ENCODE assay signal across 12 mouse cellular contexts in the genomic region with DNA sequence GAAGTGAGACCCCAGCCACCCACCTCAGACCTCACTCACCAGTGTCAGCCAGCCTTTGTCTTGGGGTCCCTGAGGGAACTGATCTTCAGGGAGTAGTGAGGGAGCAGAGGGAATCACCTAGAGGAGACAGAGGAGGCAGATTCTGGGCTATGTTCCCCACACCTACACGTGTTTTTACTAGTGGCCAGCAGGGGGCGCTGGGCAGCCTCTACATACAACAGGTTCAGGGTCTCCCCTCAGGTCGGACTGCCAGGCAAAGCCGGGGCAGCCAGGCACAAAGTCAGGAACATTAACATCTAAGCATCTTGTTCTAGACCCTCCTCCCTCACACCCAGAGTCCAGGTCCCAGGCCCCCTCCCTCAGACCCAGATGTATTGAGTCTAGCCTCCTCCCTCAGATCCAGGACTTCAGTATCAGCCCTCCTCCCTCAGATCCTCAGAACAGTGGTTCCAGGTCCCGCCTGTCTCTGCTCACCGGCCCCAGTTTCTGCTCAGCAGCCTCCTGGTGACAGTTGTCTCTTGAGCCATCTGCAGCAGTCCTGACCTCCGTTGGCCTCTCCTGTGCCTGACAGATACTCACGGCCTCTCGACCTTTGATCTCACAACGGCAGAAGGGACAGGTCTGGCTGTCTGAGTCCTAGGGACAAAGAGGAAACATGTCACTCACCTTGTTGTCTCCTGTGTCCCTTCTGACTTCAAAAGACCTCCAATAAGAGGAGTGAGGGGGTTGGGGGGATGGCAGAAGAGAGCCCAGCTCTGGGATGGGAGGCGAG. TPM values are rescaled to one million over a fixed set of nuclear protein-coding genes. Genes with fewer than 3 reads are reported as not detected.
DNase-seq lines count a peak whose midpoint lies in the region; ATAC-seq lines count a peak whose summit lies in the region.
"Had no signal": no experiment of that assay in that cellular context is flagged by ENCODE, and none has a peak within 500 bp of the region (broad histone marks: within the 10 kb centered on the region; RNA-seq: fewer than 3 reads in every experiment).

No protein-coding gene starts in this region.

- WGBS in midbrain, embryonic 11.5 days, result 36% methylated on average over 11 of the region's 11 CpGs
- WGBS in midbrain, embryonic 14.5 days, result 41% methylated on average over 11 of the region's 11 CpGs
- 23% methylated on average over 11 of the region's 11 CpGs for WGBS in liver, embryonic 11.5 days

- no peaks in the 10 kb centered on the region; the same call in 1 of the 2 replicates for H3K9me3 ChIP-seq in midbrain, embryonic 11.5 days (ENCODE audit: control insufficient read depth, low read length)
- H3K9me3 ChIP-seq in midbrain, embryonic 14.5 days (ENCODE audit: control insufficient read depth, low read length), result no peaks in the 10 kb centered on the region
- H3K9me3 ChIP-seq in liver, embryonic 11.5 days (ENCODE audit: control insufficient read depth, low read length), result no peaks in the 10 kb centered on the region
- H3K9me3 ChIP-seq: heart, embryonic 10.5 days; midbrain, embryonic 13.5 days had no signal

- no peak overlapping the region for H3K27ac ChIP-seq in midbrain, embryonic 11.5 days (ENCODE audit: low read depth, low read length)
- no peak overlapping the region for H3K27ac ChIP-seq in midbrain, embryonic 14.5 days (replicated peaks; ENCODE audit: low read depth, low read length)
- 0 out of 2 replicates have a peak overlapping the region, but pooled peaks have one; percentile 39 for H3K27ac ChIP-seq in liver, embryonic 11.5 days (ENCODE audit: low read depth, low read length)
- H3K27ac ChIP-seq: heart, embryonic 10.5 days; midbrain, embryonic 13.5 days had no signal

- peaks cover 2% of the 10 kb centered on the region for H3K4me1 ChIP-seq in midbrain, embryonic 11.5 days (ENCODE audit: control insufficient read depth, insufficient read depth, low read length)
- H3K4me1 ChIP-seq in midbrain, embryonic 14.5 days (ENCODE audit: control insufficient read depth, insufficient read depth, low read length), result no peaks in the 10 kb centered on the region
- H3K4me1 ChIP-seq in liver, embryonic 11.5 days (replicated peaks; ENCODE audit: control insufficient read depth, insufficient read depth, low read length), result peaks cover 4% of the 10 kb centered on the region; the same call in 1 of the 2 replicates

- no peak overlapping the region for H3K4me2 ChIP-seq in midbrain, embryonic 11.5 days
- H3K4me2 ChIP-seq in midbrain, embryonic 14.5 days (ENCODE audit: low read length), result no peak overlapping the region
- no peak overlapping the region for H3K4me2 ChIP-seq in liver, embryonic 11.5 days
- H3K4me2 ChIP-seq: midbrain, embryonic 13.5 days had no signal

- no peak overlapping the region for H3K4me3 ChIP-seq in midbrain, embryonic 11.5 days (ENCODE audit: low read depth, low read length)
- H3K4me3 ChIP-seq in midbrain, embryonic 14.5 days (replicated peaks; ENCODE audit: low read depth, low read length), result no peak overlapping the region
- no peak overlapping the region for H3K4me3 ChIP-seq in liver, embryonic 11.5 days (ENCODE audit: low read depth, low read length)
- H3K4me3 ChIP-seq: heart, embryonic 10.5 days; midbrain, embryonic 13.5 days had no signal

- H3K36me3 ChIP-seq in midbrain, embryonic 11.5 days (ENCODE audit: control insufficient read depth, insufficient read depth, low read length), result no peaks in the 10 kb centered on the region
- no peaks in the 10 kb centered on the region for H3K36me3 ChIP-seq in midbrain, embryonic 14.5 days (ENCODE audit: control insufficient read depth, insufficient read depth, low read length)
- H3K36me3 ChIP-seq in liver, embryonic 11.5 days (ENCODE audit: control insufficient read depth, insufficient read depth, low read length), result no peaks in the 10 kb centered on the region
- H3K36me3 ChIP-seq: heart, embryonic 10.5 days; midbrain, embryonic 13.5 days had no signal

- H3K9ac ChIP-seq in midbrain, embryonic 11.5 days (ENCODE audit: low read length), result no peak overlapping the region
- no peak overlapping the region for H3K9ac ChIP-seq in midbrain, embryonic 14.5 days (replicated peaks; ENCODE audit: low read length)
- no peak overlapping the region for H3K9ac ChIP-seq in liver, embryonic 11.5 days (ENCODE audit: low read depth, low read length)
- H3K9ac ChIP-seq: midbrain, embryonic 13.5 days had no signal

- H3K27me3 ChIP-seq in midbrain, embryonic 11.5 days (ENCODE audit: control insufficient read depth, insufficient read depth, low read length), result no peaks in the 10 kb centered on the region
- H3K27me3 ChIP-seq in midbrain, embryonic 14.5 days (ENCODE audit: control insufficient read depth, insufficient read depth, low read length), result no peaks in the 10 kb centered on the region
- peaks cover 8% of the 10 kb centered on the region for H3K27me3 ChIP-seq in liver, embryonic 11.5 days (replicated peaks; ENCODE audit: control insufficient read depth, insufficient read depth, low read length)
- H3K27me3 ChIP-seq: midbrain, embryonic 13.5 days had no signal

- 0 out of 2 replicates have a peak, but pooled peaks have one; percentile 36 for ATAC-seq in midbrain, embryonic 11.5 days (ENCODE audit: low FRiP score)
- no peak for ATAC-seq in midbrain, embryonic 14.5 days (ENCODE audit: low FRiP score, low TSS enrichment)
- ATAC-seq in liver, embryonic 11.5 days (replicated peaks; ENCODE audit: low FRiP score), result peak; percentile 29; the same call in 1 of the 2 replicates
- ATAC-seq: midbrain, embryonic 13.5 days had no signal

- DNase-seq in embryo, embryonic 10.5 days (ENCODE audit: low spot score), result peak; percentile 28
- no peak for DNase-seq in embryo, embryonic 11 days
- no peak for DNase-seq in midbrain, embryonic 11.5 days (ENCODE audit: low spot score, missing footprints)
- DNase-seq in midbrain, embryonic 14.5 days, result no peak
- DNase-seq in liver, embryonic 11.5 days (ENCODE audit: low spot score), result no peak
- peak; percentile 44 for DNase-seq in thymus, postnatal 0 days (ENCODE audit: low spot score)
- DNase-seq in cerebellum, postnatal 4 days (ENCODE audit: low spot score in 2 of 2), result no peak
- DNase-seq in Muller cell, postnatal 12 days (ENCODE audit: inconsistent ontology term), result no peak
- DNase-seq: adrenal gland, adult 8-10 months; right cerebral cortex, postnatal 14 days had no signal

RNA-seq across cellular contexts. Expression of a gene that starts 11.7 kb away (rescaled TPM):
- not detected in 2 replicates for polyA plus RNA-seq in midbrain, embryonic 11.5 days (2014; fragmentation: Nextera tagmentation; extraction: Ambion mirVana)
- not detected in 2 replicates for polyA plus RNA-seq in midbrain, embryonic 14.5 days (2014; fragmentation: Nextera tagmentation; extraction: Ambion mirVana)
- polyA plus RNA-seq in liver, embryonic 11.5 days (2014; fragmentation: Nextera tagmentation; extraction: Ambion mirVana), result 1.4 TPM in 2 replicates
- 2.6 and 4.2 TPM in 2 replicates for polyA plus RNA-seq in thymus, postnatal 0 days (2015; fragmentation: Nextera tagmentation; extraction: Ambion mirVana)

RNA-seq across cellular contexts. Expression of a gene that starts 14.1 kb away (rescaled TPM):
- polyA plus RNA-seq in midbrain, embryonic 11.5 days (2014; fragmentation: Nextera tagmentation; extraction: Ambion mirVana), result 11.7 and 13.2 TPM in 2 replicates
- 4.5 and 7.8 TPM in 2 replicates for polyA plus RNA-seq in midbrain, embryonic 14.5 days (2014; fragmentation: Nextera tagmentation; extraction: Ambion mirVana)
- polyA plus RNA-seq in liver, embryonic 11.5 days (2014; fragmentation: Nextera tagmentation; extraction: Ambion mirVana), result 17.5 and 21.8 TPM in 2 replicates
- 29.7 and 30.9 TPM in 2 replicates for polyA plus RNA-seq in thymus, postnatal 0 days (2015; fragmentation: Nextera tagmentation; extraction: Ambion mirVana)

RNA-seq across cellular contexts. Expression of a gene that starts 34.7 kb away (rescaled TPM):
- polyA plus RNA-seq in midbrain, embryonic 11.5 days (2014; fragmentation: Nextera tagmentation; extraction: Ambion mirVana), result 48.0 and 52.8 TPM in 2 replicates
- 41.1 and 46.1 TPM in 2 replicates for polyA plus RNA-seq in midbrain, embryonic 14.5 days (2014; fragmentation: Nextera tagmentation; extraction: Ambion mirVana)
- polyA plus RNA-seq in liver, embryonic 11.5 days (2014; fragmentation: Nextera tagmentation; extraction: Ambion mirVana), result 55.9 and 58.4 TPM in 2 replicates
- polyA plus RNA-seq in thymus, postnatal 0 days (2015; fragmentation: Nextera tagmentation; extraction: Ambion mirVana), result 7.0 and 7.1 TPM in 2 replicates

RNA-seq across cellular contexts. Expression of a gene that starts 37.6 kb away (rescaled TPM):
- 0.47 and 0.67 TPM in 2 replicates for polyA plus RNA-seq in midbrain, embryonic 11.5 days (2014; fragmentation: Nextera tagmentation; extraction: Ambion mirVana)
- 0.77 and 1.2 TPM in 2 replicates for polyA plus RNA-seq in midbrain, embryonic 14.5 days (2014; fragmentation: Nextera tagmentation; extraction: Ambion mirVana)
- polyA plus RNA-seq in liver, embryonic 11.5 days (2014; fragmentation: Nextera tagmentation; extraction: Ambion mirVana), result 5.4 and 7.0 TPM in 2 replicates
- 9.5 and 13.1 TPM in 2 replicates for polyA plus RNA-seq in thymus, postnatal 0 days (2015; fragmentation: Nextera tagmentation; extraction: Ambion mirVana)

Comparison
In these comparisons a context has a peak if more than half of its experiments do, and no peak if none do; other contexts are left out.
1. DNase-seq: peak in embryo, embryonic 10.5 days (single experiment) and thymus, postnatal 0 days (single experiment); none in embryo, embryonic 11 days (single experiment), midbrain, embryonic 11.5 days (single experiment), midbrain, embryonic 14.5 days (single experiment), liver, embryonic 11.5 days (single experiment), cerebellum, postnatal 4 days (0 of 2) and Muller cell, postnatal 12 days (single experiment).